Mouse (Mus musculus): ENCODE data around the gene Kcnip2. TPM values are rescaled to one million over a fixed set of nuclear protein-coding genes. Genes with fewer than 3 reads are reported as not detected.

Gene Kcnip2
- polyA plus RNA-seq, 1 experiment from 2014 or later: 0.66 TPM

DNA sequence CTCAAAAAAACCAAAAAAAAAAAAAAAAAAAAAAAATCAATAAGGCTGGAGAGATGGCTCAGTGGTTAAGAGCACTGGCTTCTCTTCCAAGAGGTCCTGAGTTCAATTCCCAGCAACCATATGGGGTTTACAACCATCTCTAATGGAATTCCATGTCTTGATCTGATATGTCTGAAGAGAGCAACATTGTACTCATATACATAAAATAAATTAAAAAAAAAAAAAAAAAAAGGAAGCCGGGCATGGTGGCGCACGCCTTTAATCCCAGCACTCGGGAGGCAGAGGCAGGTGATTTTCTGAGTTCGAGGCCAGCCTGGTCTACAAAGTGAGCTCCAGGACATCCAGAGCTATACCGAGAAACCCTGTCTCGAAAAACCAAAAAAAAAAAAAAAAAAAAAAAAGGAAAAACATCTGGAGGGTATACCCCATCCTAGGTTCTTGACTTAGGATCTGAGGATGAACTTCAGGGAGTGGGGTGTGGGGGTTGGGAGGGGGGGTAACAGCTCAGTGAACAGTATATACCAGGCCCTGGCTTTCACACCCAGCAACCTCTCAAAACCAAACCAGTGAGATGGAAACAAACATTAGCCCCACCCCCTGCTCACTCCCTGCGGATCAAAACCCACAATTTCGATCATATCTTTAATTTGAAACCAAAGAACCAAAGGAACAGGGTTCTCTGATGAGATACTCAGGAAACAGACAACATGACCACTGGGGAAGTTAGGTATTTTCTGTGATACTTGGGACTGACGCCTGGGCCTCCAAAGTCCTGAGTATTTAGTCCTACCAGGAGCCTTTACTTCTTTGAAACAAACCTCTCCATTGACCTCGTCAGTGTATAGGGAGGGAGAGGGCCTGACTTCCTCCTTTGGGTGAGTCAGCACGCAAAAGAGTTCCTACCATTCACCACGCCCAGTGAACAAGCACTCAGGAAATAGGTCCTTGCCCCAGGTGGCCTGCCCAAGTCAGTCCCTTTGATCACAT is 25.7 kb downstream of the Kcnip2 start:
- Histone ChIP-seq H3K4me2 (no peak overlapping the region), H3K27ac (ENCODE audit: low read depth, low read length) (peak overlapping the region; percentile 54; the same call in 1 of the 2 replicates), H3K4me3 (ENCODE audit: low read depth, low read length) (no peak overlapping the region), H3K4me1 (ENCODE audit: control insufficient read depth, insufficient read depth, low read length) (no peaks in the 10 kb centered on the region), H3K9me3 (replicated peaks; ENCODE audit: control insufficient read depth, low read length) (no peaks in the 10 kb centered on the region), H3K27me3 (ENCODE audit: control insufficient read depth, insufficient read depth, low read length) (0 out of 2 replicates have a peak, but pooled peaks cover 2% of the 10 kb centered on the region), H3K9ac (ENCODE audit: low read depth, low read length) (no peak overlapping the region), H3K36me3 (ENCODE audit: control insufficient read depth, insufficient read depth, low read length) (no peaks in the 10 kb centered on the region)
- ATAC-seq (replicated peaks; ENCODE audit: insufficient number of reproducible peaks, low FRiP score, low TSS enrichment): peak; percentile 77
- 73% methylated on average over 13 of the region's 13 CpGs for WGBS (ENCODE audit: insufficient replicate concordance)

DNA sequence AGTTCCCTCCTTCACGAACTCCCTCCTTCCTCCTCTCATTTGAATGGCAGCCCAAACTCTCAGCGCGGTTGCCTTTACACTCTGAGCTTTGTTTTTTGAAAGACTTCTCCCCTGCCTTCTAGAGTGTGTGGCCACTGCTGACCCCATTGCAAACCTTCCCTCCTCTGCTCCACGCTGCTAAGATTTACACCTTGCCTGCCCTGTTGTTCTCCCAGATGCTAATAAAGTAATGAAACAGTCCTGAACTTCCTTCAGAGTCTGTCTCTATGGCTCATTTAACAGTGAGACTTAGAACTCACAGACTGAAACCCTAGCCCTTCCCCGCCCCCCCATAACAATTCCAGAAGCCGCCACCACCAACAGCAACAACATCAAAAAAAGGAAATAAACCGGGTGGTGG is 26.5 kb downstream of the Kcnip2 start:
- no peaks in the 10 kb centered on the region for H3K9me3 ChIP-seq (replicated peaks; ENCODE audit: control insufficient read depth, low read length)
- no peak overlapping the region for H3K4me2 ChIP-seq
- H3K27ac ChIP-seq (ENCODE audit: low read depth, low read length): no peak overlapping the region
- H3K9ac ChIP-seq (ENCODE audit: low read depth, low read length): no peak overlapping the region
- ATAC-seq (replicated peaks; ENCODE audit: insufficient number of reproducible peaks, low FRiP score, low TSS enrichment): no peak
- H3K27me3 ChIP-seq (ENCODE audit: control insufficient read depth, insufficient read depth, low read length): 0 out of 2 replicates have a peak, but pooled peaks cover 2% of the 10 kb centered on the region
- no peaks in the 10 kb centered on the region for H3K36me3 ChIP-seq (ENCODE audit: control insufficient read depth, insufficient read depth, low read length)
- H3K4me1 ChIP-seq (ENCODE audit: control insufficient read depth, insufficient read depth, low read length): no peaks in the 10 kb centered on the region
- no peak overlapping the region for H3K4me3 ChIP-seq (ENCODE audit: low read depth, low read length)
- WGBS (ENCODE audit: insufficient replicate concordance): 75% methylated on average over 7 of the region's 7 CpGs

DNA sequence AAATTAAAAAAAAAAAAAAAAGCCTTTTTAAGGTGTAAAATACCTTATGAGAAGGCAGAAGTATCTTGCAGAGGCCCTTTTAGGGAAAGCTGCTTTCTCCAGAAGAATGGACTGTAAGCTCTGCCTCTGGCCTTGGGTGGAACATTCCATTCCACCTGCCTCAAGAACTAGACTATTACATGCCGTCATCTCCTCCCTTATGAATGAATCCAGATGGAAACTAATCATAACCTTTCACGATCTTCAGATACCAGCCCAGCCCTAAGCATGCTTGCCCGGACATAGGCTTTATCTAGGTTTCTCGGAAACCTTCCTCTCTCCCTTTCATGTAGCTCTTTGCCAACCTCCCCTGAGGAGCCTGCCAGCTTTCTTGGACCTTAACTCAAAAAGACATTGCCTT is 27.5 kb downstream of the Kcnip2 start:
- H3K9me3 ChIP-seq (replicated peaks; ENCODE audit: control insufficient read depth, low read length): no peaks in the 10 kb centered on the region
- H3K9ac ChIP-seq (ENCODE audit: low read depth, low read length): no peak overlapping the region
- 56% methylated on average over 4 of the region's 4 CpGs for WGBS (ENCODE audit: insufficient replicate concordance)
- no peak for ATAC-seq (replicated peaks; ENCODE audit: insufficient number of reproducible peaks, low FRiP score, low TSS enrichment)
- 0 out of 2 replicates have a peak, but pooled peaks cover 2% of the 10 kb centered on the region for H3K27me3 ChIP-seq (ENCODE audit: control insufficient read depth, insufficient read depth, low read length)
- no peak overlapping the region for H3K27ac ChIP-seq (ENCODE audit: low read depth, low read length)
- no peak overlapping the region for H3K4me3 ChIP-seq (ENCODE audit: low read depth, low read length)
- H3K4me1 ChIP-seq (ENCODE audit: control insufficient read depth, insufficient read depth, low read length): no peaks in the 10 kb centered on the region
- no peaks in the 10 kb centered on the region for H3K36me3 ChIP-seq (ENCODE audit: control insufficient read depth, insufficient read depth, low read length)
- H3K4me2 ChIP-seq: no peak overlapping the region

- Histone ChIP-seq H3K9me3 (replicated peaks; ENCODE audit: control insufficient read depth, low read length) (no peaks in the 10 kb centered on the region), H3K9ac (ENCODE audit: low read depth, low read length) (no peak overlapping the region), H3K27ac (ENCODE audit: low read depth, low read length) (no peak overlapping the region), H3K27me3 (ENCODE audit: control insufficient read depth, insufficient read depth, low read length) (0 out of 2 replicates have a peak, but pooled peaks cover under 1% of the 10 kb centered on the region), H3K36me3 (ENCODE audit: control insufficient read depth, insufficient read depth, low read length) (no peaks in the 10 kb centered on the region), H3K4me3 (ENCODE audit: low read depth, low read length) (no peak overlapping the region), H3K4me2 (no peak overlapping the region), H3K4me1 (ENCODE audit: control insufficient read depth, insufficient read depth, low read length) (no peaks in the 10 kb centered on the region)
- 63% methylated on average over 3 of the region's 3 CpGs for WGBS (ENCODE audit: insufficient replicate concordance)
- ATAC-seq (replicated peaks; ENCODE audit: insufficient number of reproducible peaks, low FRiP score, low TSS enrichment): no peak
These were observed 28.4 kb downstream of the Kcnip2 start for GRCm38 (mm10) chr19:45787450-45787849.

DNA sequence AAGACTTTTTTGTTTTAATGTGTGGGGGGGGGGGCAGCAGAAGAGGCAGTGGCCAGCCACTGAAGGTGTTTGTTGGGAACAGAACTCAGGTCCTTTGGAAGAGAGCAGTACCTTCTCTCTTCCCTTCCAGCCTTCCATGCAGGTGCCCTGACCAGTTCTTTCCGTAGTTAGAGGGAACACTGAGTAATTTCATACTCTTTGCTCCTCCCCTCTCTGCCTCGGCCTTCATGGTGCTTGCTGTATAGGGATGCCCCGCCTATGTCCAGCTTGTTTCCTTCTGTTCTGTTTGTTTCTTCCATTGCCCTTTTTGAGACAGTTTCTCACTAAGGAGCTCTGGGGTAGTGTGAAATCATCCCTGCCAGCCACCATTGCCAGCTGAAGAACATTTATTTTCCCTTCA is 30.4 kb downstream of the Kcnip2 start:
- ATAC-seq (replicated peaks; ENCODE audit: insufficient number of reproducible peaks, low FRiP score, low TSS enrichment): no peak
- Histone ChIP-seq H3K4me3 (ENCODE audit: low read depth, low read length) (no peak overlapping the region), H3K27ac (ENCODE audit: low read depth, low read length) (no peak overlapping the region), H3K4me1 (ENCODE audit: control insufficient read depth, insufficient read depth, low read length) (peaks cover 15% of the 10 kb centered on the region), H3K27me3 (ENCODE audit: control insufficient read depth, insufficient read depth, low read length) (no peaks in the 10 kb centered on the region), H3K36me3 (ENCODE audit: control insufficient read depth, insufficient read depth, low read length) (no peaks in the 10 kb centered on the region), H3K4me2 (no peak overlapping the region), H3K9ac (ENCODE audit: low read depth, low read length) (no peak overlapping the region), H3K9me3 (replicated peaks; ENCODE audit: control insufficient read depth, low read length) (no peaks in the 10 kb centered on the region)
- 69% methylated on average over 3 of the region's 3 CpGs for WGBS (ENCODE audit: insufficient replicate concordance)

DNA sequence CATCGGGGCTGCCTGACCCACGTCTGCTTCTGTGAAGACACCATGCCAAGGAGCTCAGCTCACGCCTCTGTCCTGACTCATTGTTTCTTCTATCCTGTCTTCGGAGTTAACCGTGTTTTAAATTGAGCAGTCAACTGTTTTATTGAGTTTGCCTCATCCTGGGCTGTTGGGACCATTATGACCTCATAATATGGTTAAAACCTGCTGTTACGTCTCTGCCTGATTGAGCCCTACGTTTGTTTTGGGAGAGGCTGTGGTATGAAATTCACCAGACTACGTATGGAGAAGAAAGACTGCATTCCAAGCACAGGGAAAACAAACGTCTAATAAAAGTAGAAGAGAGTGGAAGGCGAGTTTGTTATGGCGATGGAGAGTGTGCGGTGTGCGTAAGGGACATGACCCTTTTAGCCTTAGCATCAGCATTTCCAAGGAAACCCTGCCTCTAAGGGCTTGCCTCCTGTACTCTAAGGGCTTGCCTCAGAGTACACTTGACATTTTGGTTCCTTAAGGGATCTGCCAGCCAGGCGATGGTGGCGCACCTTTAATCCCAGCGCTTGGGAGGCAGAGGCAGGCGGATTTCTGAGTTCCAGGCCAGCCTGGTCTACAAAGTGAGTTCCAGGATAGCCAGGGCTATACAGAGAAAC is 31.8 kb downstream of the Kcnip2 start:
- Histone ChIP-seq H3K4me2 (peak overlapping the region; percentile 84), H3K4me1 (ENCODE audit: control insufficient read depth, insufficient read depth, low read length) (peaks cover 16% of the 10 kb centered on the region), H3K27ac (ENCODE audit: low read depth, low read length) (peak overlapping the region; percentile 79), H3K36me3 (ENCODE audit: control insufficient read depth, insufficient read depth, low read length) (peaks cover 4% of the 10 kb centered on the region), H3K9ac (ENCODE audit: low read depth, low read length) (peak overlapping the region; percentile 97), H3K4me3 (ENCODE audit: low read depth, low read length) (peak overlapping the region; percentile 90), H3K9me3 (replicated peaks; ENCODE audit: control insufficient read depth, low read length) (no peaks in the 10 kb centered on the region), H3K27me3 (ENCODE audit: control insufficient read depth, insufficient read depth, low read length) (no peaks in the 10 kb centered on the region)
- WGBS (ENCODE audit: insufficient replicate concordance): 31% methylated on average over 17 of the region's 17 CpGs
- ATAC-seq (replicated peaks; ENCODE audit: insufficient number of reproducible peaks, low FRiP score, low TSS enrichment): no peak

- peak within 1 kb of the TSS; percentile 90 for H3K4me3 ChIP-seq (ENCODE audit: low read depth, low read length)
- peak; percentile 97 for ATAC-seq (replicated peaks; ENCODE audit: insufficient number of reproducible peaks, low FRiP score, low TSS enrichment)
- peaks cover 5% of the 10 kb centered on the region for H3K36me3 ChIP-seq (ENCODE audit: control insufficient read depth, insufficient read depth, low read length)
- peak within 1 kb of the TSS; percentile 95 for H3K27ac ChIP-seq (ENCODE audit: low read depth, low read length)
- H3K4me1 ChIP-seq (ENCODE audit: control insufficient read depth, insufficient read depth, low read length): peaks cover 16% of the 10 kb centered on the region
- peak within 1 kb of the TSS; percentile 84 for H3K4me2 ChIP-seq
- no peaks in the 10 kb centered on the region for H3K27me3 ChIP-seq (ENCODE audit: control insufficient read depth, insufficient read depth, low read length)
- no peaks in the 10 kb centered on the region for H3K9me3 ChIP-seq (replicated peaks; ENCODE audit: control insufficient read depth, low read length)
- peak within 1 kb of the TSS; percentile 97 for H3K9ac ChIP-seq (ENCODE audit: low read depth, low read length)
- WGBS (ENCODE audit: insufficient replicate concordance): under 1% methylated on average over 51 of the region's 71 CpGs
These were observed 32.5 kb downstream of the Kcnip2 start, which contains the start of gene Mgea5 for GRCm38 (mm10) chr19:45783181-45783932. Mgea5 (minus strand) TSS chr19:45783837.

DNA sequence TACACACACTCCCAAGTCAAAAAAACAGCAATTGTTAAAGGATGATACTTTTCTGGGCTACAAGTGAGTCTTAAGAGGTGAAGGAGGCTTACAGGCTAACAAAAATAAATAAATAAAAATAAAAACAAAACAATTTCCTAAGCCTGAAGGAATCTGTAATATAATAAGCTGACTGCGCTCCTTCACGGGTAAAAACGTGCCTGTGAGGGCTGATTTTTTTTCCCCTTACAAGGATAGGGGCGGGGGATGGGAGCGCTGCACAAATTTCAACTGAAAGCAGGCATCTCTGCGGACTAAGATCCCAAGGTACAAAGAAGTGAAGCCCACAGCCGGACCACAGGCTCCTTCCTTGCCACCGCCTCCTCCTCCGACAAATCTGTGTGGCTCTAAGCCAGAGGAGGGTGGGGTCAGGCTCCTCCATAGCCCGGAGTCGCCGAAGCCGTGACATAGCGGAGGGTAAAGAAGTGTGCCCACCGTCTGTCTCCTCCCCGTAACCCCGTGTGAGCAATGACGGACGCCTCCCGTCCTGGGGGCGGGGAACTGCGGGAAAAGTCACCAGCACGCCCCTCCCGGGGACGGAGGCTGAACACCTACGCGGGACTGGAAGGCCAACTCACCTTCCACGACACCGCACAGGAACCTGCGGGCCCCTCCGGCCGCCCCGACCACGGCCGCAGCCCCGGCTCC is 33.4 kb downstream of the Kcnip2 start:
- ATAC-seq (replicated peaks; ENCODE audit: insufficient number of reproducible peaks, low FRiP score, low TSS enrichment): peak; percentile 50
- no peaks in the 10 kb centered on the region for H3K9me3 ChIP-seq (replicated peaks; ENCODE audit: control insufficient read depth, low read length)

More for the DNA sequence above, 33.4 kb downstream of the Kcnip2 start:
- Histone ChIP-seq H3K4me3 (ENCODE audit: low read depth, low read length) (peak overlapping the region; percentile 90), H3K27ac (ENCODE audit: low read depth, low read length) (peak overlapping the region; percentile 95), H3K4me2 (peak overlapping the region; percentile 68), H3K4me1 (ENCODE audit: control insufficient read depth, insufficient read depth, low read length) (peaks cover 16% of the 10 kb centered on the region), H3K9ac (ENCODE audit: low read depth, low read length) (peak overlapping the region; percentile 97), H3K36me3 (ENCODE audit: control insufficient read depth, insufficient read depth, low read length) (peaks cover 9% of the 10 kb centered on the region), H3K27me3 (ENCODE audit: control insufficient read depth, insufficient read depth, low read length) (no peaks in the 10 kb centered on the region)
- under 1% methylated on average over 32 of the region's 36 CpGs for WGBS (ENCODE audit: insufficient replicate concordance)

All from heart, embryonic 11.5 days (tissue).